Mouse (Mus musculus): Measurements from ENCODE around the gene Htr2a. TPM values are rescaled to one million over a fixed set of nuclear protein-coding genes. Genes with fewer than 3 reads are reported as not detected.

Htr2a gene
- polyA plus RNA-seq, 1 experiment = 2.8 TPM

- TF ChIP-seq CTCF (IDR thresholded peaks at IDR 0.05; ENCODE audit: borderline replicate concordance, insufficient read depth, low read depth, low read length) (no peak), POLR2A (IDR thresholded peaks at IDR 0.05; ENCODE audit: borderline replicate concordance, insufficient read depth, low read length) (no peak)
- WGBS = 66% methylated on average over 2 of the region's 2 CpGs
- Histone ChIP-seq H3K4me1 (ENCODE audit: control insufficient read depth, insufficient read depth, low read length) (no peaks in the 10 kb centered on the region), H3K27me3 (ENCODE audit: control insufficient read depth, insufficient read depth, low read length) (no peaks in the 10 kb centered on the region), H3K27ac (ENCODE audit: insufficient read depth, low read length) (no peak overlapping the region), H3K4me3 (replicated peaks; ENCODE audit: insufficient read depth, low read depth, low read length) (no peak overlapping the region)
- no peak for DNase-seq
These were observed 92.8 kb downstream of the Htr2a start for GRCm38 (mm10) chr14:74733397-74733796.

DNA sequence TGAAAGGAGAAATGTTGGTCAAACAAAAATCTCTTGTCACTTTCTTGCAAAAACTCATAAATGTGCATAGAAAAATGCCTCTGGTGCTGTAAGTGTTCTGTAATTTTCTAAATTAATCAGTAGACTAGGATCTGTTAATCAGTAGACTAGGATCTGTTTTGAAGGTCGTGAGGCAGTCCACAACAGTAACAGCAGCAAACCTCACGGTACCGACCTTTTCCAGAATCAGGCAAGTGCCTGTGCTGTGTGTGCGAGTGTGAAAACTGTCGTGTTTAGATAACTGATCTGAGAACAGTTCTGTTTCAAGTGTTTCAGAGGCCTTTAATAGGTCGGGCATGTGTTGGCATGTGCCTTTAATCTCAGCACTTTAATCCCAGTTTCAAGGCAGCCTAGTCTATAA lies 94.8 kb downstream of the Htr2a start:
- TF ChIP-seq CTCF (IDR thresholded peaks at IDR 0.05; ENCODE audit: borderline replicate concordance, insufficient read depth, low read depth, low read length) (no peak), POLR2A (IDR thresholded peaks at IDR 0.05; ENCODE audit: borderline replicate concordance, insufficient read depth, low read length) (no peak)
- no peaks in the 10 kb centered on the region for H3K27me3 ChIP-seq (ENCODE audit: control insufficient read depth, insufficient read depth, low read length)
- 86% methylated on average over 6 of the region's 6 CpGs for WGBS

GRCm38 (mm10) chr14:74736850-74737249 lies 96.2 kb downstream of the Htr2a start:
- DNase-seq = no peak
- Histone ChIP-seq H3K4me3 (replicated peaks; ENCODE audit: insufficient read depth, low read depth, low read length) (no peak overlapping the region), H3K27ac (ENCODE audit: insufficient read depth, low read length) (no peak overlapping the region), H3K4me1 (ENCODE audit: control insufficient read depth, insufficient read depth, low read length) (no peaks in the 10 kb centered on the region), H3K27me3 (ENCODE audit: control insufficient read depth, insufficient read depth, low read length) (no peaks in the 10 kb centered on the region)
- TF ChIP-seq CTCF (IDR thresholded peaks at IDR 0.05; ENCODE audit: borderline replicate concordance, insufficient read depth, low read depth, low read length) (no peak), POLR2A (IDR thresholded peaks at IDR 0.05; ENCODE audit: borderline replicate concordance, insufficient read depth, low read length) (no peak)
- 99% methylated on average over 6 of the region's 6 CpGs for WGBS

More for the DNA sequence above, 94.8 kb downstream of the Htr2a start:
- Histone ChIP-seq H3K27ac (ENCODE audit: insufficient read depth, low read length) (no peak overlapping the region), H3K4me1 (ENCODE audit: control insufficient read depth, insufficient read depth, low read length) (no peaks in the 10 kb centered on the region), H3K4me3 (replicated peaks; ENCODE audit: insufficient read depth, low read depth, low read length) (no peak overlapping the region)
- no peak for DNase-seq

Other genes with a start within 250 kb of the Htr2a start
- 94.9 and 96.2 TPM in 2 replicates for gene Esd, start 91.5 kb downstream of the Htr2a start, polyA plus RNA-seq (2012; rRNA removed)

All from cerebellum, adult 2 months (tissue).